Mouse (Mus musculus): ENCODE measurements around the gene Gm13871.
"Not testable (repeated sequence)": the region's sequence is repeated elsewhere in the genome, so short reads cannot be mapped to it uniquely, and the experiment has no call there.

DNA sequence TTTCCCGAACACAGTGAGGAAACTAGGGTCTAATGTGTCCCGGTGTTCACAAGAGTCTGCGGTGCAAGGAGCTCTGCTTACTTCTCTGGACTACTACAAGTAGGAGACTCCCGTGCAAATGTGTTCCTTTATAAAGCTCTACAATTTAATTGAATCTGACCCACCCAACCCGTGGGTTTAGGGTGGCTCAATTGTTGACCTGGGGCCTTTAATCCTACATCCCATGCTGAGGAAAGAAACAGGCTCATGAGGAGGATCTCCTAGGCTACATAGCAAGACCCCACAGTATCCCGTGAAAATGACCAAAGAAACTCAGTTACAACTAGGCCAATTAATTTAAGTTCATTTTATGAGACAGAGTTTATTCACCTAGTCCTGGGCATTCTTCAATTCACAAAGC, 14.9 kb upstream of the Gm13871 start, which contains the start of gene Gm11756:
- TF ChIP-seq USF1 (IDR thresholded peaks at IDR 0.05; ENCODE audit: low read depth, low read length); TCF12 (IDR thresholded peaks at IDR 0.05; ENCODE audit: low read depth, low read length); CTCF (IDR thresholded peaks at IDR 0.05 in 2 of 3, conservative IDR thresholded peaks at IDR 0.05 in 1 of 3; ENCODE audit: control insufficient read depth in 1 of 3, insufficient read depth in 1 of 3, low read depth in 2 of 3, low read length in 3 of 3, poor library complexity in 1 of 3, severe bottlenecking in 1 of 3); POLR2A (IDR thresholded peaks at IDR 0.05; ENCODE audit: control insufficient read depth in 1 of 2, insufficient read depth in 1 of 2, low read depth in 1 of 2, low read length in 2 of 2, poor library complexity in 1 of 2); RAD21 (IDR thresholded peaks at IDR 0.05; ENCODE audit: low read depth, low read length); MAX (IDR thresholded peaks at IDR 0.05; ENCODE audit: low read length); ETS1 (IDR thresholded peaks at IDR 0.05; ENCODE audit: low read depth, low read length): not testable (repeated sequence)
